Mouse (Mus musculus) embryonic facial prominence, embryonic 13.5 days (tissue): ENCODE data around the gene B4gat1. TPM values are rescaled to one million over a fixed set of nuclear protein-coding genes. Genes with fewer than 3 reads are reported as not detected.

ENCODE experiments used
- ATAC-seq: fragments of 200-750 bp; cut with Nextera tagmentation; 2 replicates; pipeline ENCODE4 v1.8.0; 2017; ENCODE audit warnings: low read depth; ENCODE audit not compliant: insufficient number of reproducible peaks, insufficient read depth, low FRiP score, low TSS enrichment
- H3K27ac ChIP-seq: fragments of 300-500 bp; sonication (generic); 2 replicates; pipeline ENCODE4 v1.5.1; 2015; ENCODE audit warnings: moderate library complexity, mild to moderate bottlenecking, inconsistent platforms
- H3K27me3 ChIP-seq: fragments of 300-500 bp; sonication (generic); 2 replicates; pipeline ENCODE4 v1.6.1; 2015; ENCODE audit warnings: mild to moderate bottlenecking, inconsistent platforms
- H3K36me3 ChIP-seq: fragments of 300-500 bp; sonication (generic); 2 replicates; pipeline ENCODE4 v1.6.1; 2015; ENCODE audit warnings: mild to moderate bottlenecking, inconsistent platforms
- H3K4me1 ChIP-seq: fragments of 300-500 bp; sonication (generic); 2 replicates; pipeline ENCODE4 v1.6.1; 2015; ENCODE audit warnings: inconsistent platforms
- H3K4me2 ChIP-seq: fragments of 300-500 bp; sonication (generic); 2 replicates; pipeline ENCODE4 v1.6.1; 2015; ENCODE audit warnings: moderate library complexity, mild to moderate bottlenecking, inconsistent platforms
- H3K4me3 ChIP-seq: fragments of 300-500 bp; sonication (generic); 2 replicates; pipeline ENCODE4 v1.5.1; 2015; ENCODE audit warnings: mild to moderate bottlenecking, inconsistent platforms
- H3K9ac ChIP-seq: fragments of 300-500 bp; sonication (generic); 2 replicates; pipeline ENCODE4 v1.6.1; 2015; ENCODE audit warnings: mild to moderate bottlenecking, inconsistent platforms
- H3K9me3 ChIP-seq: fragments of 300-500 bp; sonication (generic); 2 replicates; pipeline ENCODE4 v1.6.1; 2016; ENCODE audit warnings: inconsistent platforms
- WGBS: fragments of 180-500 bp; shearing (Covaris S2); methylation state at CpG from one replicate; pipeline ENCODE4 v1.1.7; 2015; ENCODE audit warnings: mixed read lengths; 5-methylcytosine and 5-hydroxymethylcytosine counted together
- polyA plus RNA-seq: library from polyadenylated mRNA; unstranded; fragments of >200 nt; fragmentation: Nextera tagmentation; extraction: Ambion mirVana; gene quantifications from 2 replicates; pipeline ENCODE4 v1.2.1, GENCODE M21; 2015

The B4gat1 gene
- polyA plus RNA-seq, 1 experiment from 2014 or later, result 49.5 TPM

- Histone ChIP-seq H3K9ac (peak overlapping the region; percentile 90), H3K4me3 (peak overlapping the region; percentile 92), H3K4me1 (peaks cover 34% of the 10 kb centered on the region), H3K4me2 (peak overlapping the region; percentile 98), H3K36me3 (peaks cover 6% of the 10 kb centered on the region; the same call in 1 of the 2 replicates), H3K27ac (peak overlapping the region; percentile 79), H3K27me3 (no peaks in the 10 kb centered on the region), H3K9me3 (no peaks in the 10 kb centered on the region)
- WGBS, result 5% methylated on average over 32 of the region's 32 CpGs
- peak; percentile 56; the same call in 1 of the 2 replicates for ATAC-seq
Measured at GRCm38 (mm10) chr19:5037678-5038571, 701 bp upstream of the B4gat1 start.

- Histone ChIP-seq H3K4me1 (peaks cover 34% of the 10 kb centered on the region), H3K9ac (peak overlapping the region; percentile 90), H3K36me3 (peaks cover 17% of the 10 kb centered on the region), H3K27ac (peak overlapping the region; percentile 79; the same call in 1 of the 2 replicates), H3K27me3 (no peaks in the 10 kb centered on the region), H3K4me2 (peak overlapping the region; percentile 98), H3K4me3 (peak overlapping the region; percentile 92), H3K9me3 (no peaks in the 10 kb centered on the region)
- 10% methylated on average over 41 of the region's 41 CpGs for WGBS
- 0 out of 2 replicates have a peak, but pooled peaks have one; percentile 22 for ATAC-seq
Measured at GRCm38 (mm10) chr19:5039301-5040114, 882 bp downstream of the B4gat1 start.

- no peaks in the 10 kb centered on the region for H3K9me3 ChIP-seq
- H3K4me2 ChIP-seq, result peak within 1 kb of the TSS; percentile 98
- 0 out of 2 replicates have a peak, but pooled peaks have one; percentile 23 for ATAC-seq
- H3K36me3 ChIP-seq, result peaks cover 24% of the 10 kb centered on the region
- H3K9ac ChIP-seq, result peak within 1 kb of the TSS; percentile 90
- 8% methylated on average over 40 of the region's 40 CpGs for WGBS
- peak within 1 kb of the TSS; percentile 62 for H3K27ac ChIP-seq
- no peaks in the 10 kb centered on the region for H3K27me3 ChIP-seq
- H3K4me1 ChIP-seq, result peaks cover 34% of the 10 kb centered on the region
- peak within 1 kb of the TSS; percentile 92 for H3K4me3 ChIP-seq
Measured at GRCm38 (mm10) chr19:5040862-5041523, 2.4 kb downstream of the B4gat1 start, which contains the start of gene Brms1. TSS of gene Brms1 (plus strand) at chr19:5041354.

- Histone ChIP-seq H3K27me3 (no peaks in the 10 kb centered on the region), H3K4me1 (peaks cover 34% of the 10 kb centered on the region), H3K4me2 (peak overlapping the region; percentile 98), H3K4me3 (peak overlapping the region; percentile 92), H3K27ac (peak overlapping the region; percentile 62), H3K36me3 (peaks cover 30% of the 10 kb centered on the region), H3K9me3 (no peaks in the 10 kb centered on the region), H3K9ac (peak overlapping the region; percentile 90)
- ATAC-seq, result no peak
- 2% methylated on average over 16 of the region's 16 CpGs for WGBS
Measured at GRCm38 (mm10) chr19:5041588-5041987, 3.0 kb downstream of the B4gat1 start.

- no peak overlapping the region for H3K4me3 ChIP-seq
- H3K9me3 ChIP-seq, result no peaks in the 10 kb centered on the region
- WGBS, result 84% methylated on average over 4 of the region's 4 CpGs
- peaks cover 21% of the 10 kb centered on the region for H3K4me1 ChIP-seq
- peaks cover 60% of the 10 kb centered on the region for H3K36me3 ChIP-seq
- H3K27ac ChIP-seq, result no peak overlapping the region
- H3K9ac ChIP-seq, result no peak overlapping the region
- H3K27me3 ChIP-seq, result peaks cover 8% of the 10 kb centered on the region
- no peak for ATAC-seq
- H3K4me2 ChIP-seq, result no peak overlapping the region
Measured at GRCm38 (mm10) chr19:5045531-5045930, 6.9 kb downstream of the B4gat1 start.

- Histone ChIP-seq H3K4me1 (peaks cover 23% of the 10 kb centered on the region), H3K9me3 (no peaks in the 10 kb centered on the region), H3K9ac (no peak overlapping the region), H3K4me3 (no peak overlapping the region), H3K36me3 (peaks cover 49% of the 10 kb centered on the region), H3K27ac (no peak overlapping the region), H3K27me3 (peaks cover 36% of the 10 kb centered on the region), H3K4me2 (no peak overlapping the region)
- WGBS, result 84% methylated on average over 14 of the region's 14 CpGs
- no peak for ATAC-seq
Measured at GRCm38 (mm10) chr19:5048138-5049056, 9.8 kb downstream of the B4gat1 start.

GRCm38 (mm10) chr19:5049325-5049724 lies 10.7 kb downstream of the B4gat1 start:
- 79% methylated on average over 6 of the region's 6 CpGs for WGBS
- H3K36me3 ChIP-seq, result peaks cover 43% of the 10 kb centered on the region
- no peak for ATAC-seq
- H3K4me2 ChIP-seq, result no peak overlapping the region
- H3K27ac ChIP-seq, result no peak overlapping the region
- no peak overlapping the region for H3K4me3 ChIP-seq
- H3K4me1 ChIP-seq, result peaks cover 23% of the 10 kb centered on the region
- H3K9me3 ChIP-seq, result no peaks in the 10 kb centered on the region
- H3K9ac ChIP-seq, result no peak overlapping the region
- H3K27me3 ChIP-seq, result peaks cover 43% of the 10 kb centered on the region

GRCm38 (mm10) chr19:5050047-5050905 lies 11.7 kb downstream of the B4gat1 start, which contains the start of gene Rin1:
TSS of gene Rin1 (plus strand) at chr19:5050481.
- peaks cover 48% of the 10 kb centered on the region for H3K27me3 ChIP-seq
- H3K36me3 ChIP-seq, result peaks cover 43% of the 10 kb centered on the region
- WGBS, result 14% methylated on average over 13 of the region's 14 CpGs
- ATAC-seq, result no peak
- peak within 1 kb of the TSS; percentile 45 for H3K4me2 ChIP-seq
- peak within 1 kb of the TSS; percentile 24 for H3K4me3 ChIP-seq
- peak within 1 kb of the TSS; percentile 54 for H3K9ac ChIP-seq
- H3K4me1 ChIP-seq, result peaks cover 23% of the 10 kb centered on the region
- H3K9me3 ChIP-seq, result no peaks in the 10 kb centered on the region
- H3K27ac ChIP-seq, result no peak within 1 kb of the TSS

GRCm38 (mm10) chr19:5051031-5051430 lies 12.4 kb downstream of the B4gat1 start:
- peaks cover 48% of the 10 kb centered on the region for H3K27me3 ChIP-seq
- no peak for ATAC-seq

More at GRCm38 (mm10) chr19:5051031-5051430, 12.4 kb downstream of the B4gat1 start:
- H3K27ac ChIP-seq, result no peak overlapping the region
- H3K4me2 ChIP-seq, result peak overlapping the region; percentile 45
- H3K9me3 ChIP-seq, result no peaks in the 10 kb centered on the region
- peak overlapping the region; percentile 54; the same call in 1 of the 2 replicates for H3K9ac ChIP-seq
- 7% methylated on average over 17 of the region's 17 CpGs for WGBS
- peaks cover 35% of the 10 kb centered on the region for H3K36me3 ChIP-seq
- H3K4me3 ChIP-seq, result peak overlapping the region; percentile 24
- peaks cover 24% of the 10 kb centered on the region for H3K4me1 ChIP-seq
